Mouse (Mus musculus) layer of hippocampus, adult 8-10 months (tissue): ENCODE data around the gene Runx2. TPM values are rescaled to one million over a fixed set of nuclear protein-coding genes. Genes with fewer than 3 reads are reported as not detected.
A peak's percentile ranks its signal among the peaks of the same experiment; 100 is the strongest.

Experiments
- DNase-seq, 2 experiments: peaks; one replicate each; pipeline ENCODE4 v3.0.0; 2022; ENCODE audit warnings: low spot score in 2 of 2
- total RNA-seq, 4 experiments: library from RNA; stranded (reverse); gene quantifications; 2 replicates each; pipeline ENCODE4 v1.2.4; 2022

The Runx2 gene
- total RNA-seq, 4 experiments from 2014 or later: 13.2 to 17.8 (median 14.8) TPM

- peak in 1 of 2 experiments; percentile 38 for DNase-seq
These were observed 216.6 kb downstream of the Runx2 start for GRCm38 (mm10) chr17:44597918-44598504.

- DNase-seq: no peak
These were observed 221.9 kb downstream of the Runx2 start for GRCm38 (mm10) chr17:44592737-44593090.

- no peak for DNase-seq
These were observed 222.4 kb downstream of the Runx2 start for GRCm38 (mm10) chr17:44592067-44592736.

DNA sequence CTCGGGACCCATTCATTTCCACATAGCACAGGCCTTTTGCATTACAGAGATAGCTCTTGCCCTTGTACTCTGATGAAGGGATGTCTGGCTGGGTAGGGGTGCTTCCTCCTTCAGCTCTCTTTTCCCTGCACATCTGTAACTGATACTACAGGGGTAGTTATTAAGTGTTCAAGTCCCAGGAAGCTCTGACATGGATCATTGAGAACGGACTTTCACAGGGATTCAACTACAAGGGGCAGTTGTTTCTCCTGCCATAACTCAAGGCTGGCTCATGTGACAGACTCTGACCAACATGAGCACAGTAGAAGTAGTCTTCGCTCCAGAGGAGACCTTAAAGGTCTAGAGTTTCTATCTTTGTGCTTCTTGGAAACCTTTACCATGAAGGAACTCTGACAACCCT lies 226.1 kb downstream of the Runx2 start:
- DNase-seq: no peak

DNA sequence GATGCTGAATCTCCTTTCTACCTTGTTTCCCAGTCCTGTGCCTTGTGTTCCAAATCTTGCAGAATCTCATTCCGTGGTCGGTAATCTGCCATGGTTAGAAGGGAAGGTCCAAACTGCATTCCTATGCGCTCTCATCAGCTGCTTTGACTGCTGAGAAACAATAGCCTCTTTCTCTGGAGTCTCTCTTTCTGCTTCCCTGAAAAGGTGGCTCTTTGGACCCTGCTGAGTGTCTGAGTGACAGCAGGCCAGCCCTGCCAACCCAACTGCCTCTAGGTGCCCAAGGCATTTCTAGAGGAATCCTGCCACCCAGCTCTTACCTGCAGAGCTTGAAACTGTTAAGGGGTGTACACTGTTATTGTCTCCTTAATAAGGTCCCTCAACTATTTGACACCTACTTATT lies 226.6 kb downstream of the Runx2 start:
- no peak for DNase-seq

GRCm38 (mm10) chr17:44586196-44586595 lies 228.4 kb downstream of the Runx2 start:
- no peak for DNase-seq

- no peak for DNase-seq
These were observed 229.8 kb downstream of the Runx2 start for GRCm38 (mm10) chr17:44584781-44585180.

- DNase-seq: no peak
These were observed 236.8 kb downstream of the Runx2 start for GRCm38 (mm10) chr17:44577791-44578190.

DNA sequence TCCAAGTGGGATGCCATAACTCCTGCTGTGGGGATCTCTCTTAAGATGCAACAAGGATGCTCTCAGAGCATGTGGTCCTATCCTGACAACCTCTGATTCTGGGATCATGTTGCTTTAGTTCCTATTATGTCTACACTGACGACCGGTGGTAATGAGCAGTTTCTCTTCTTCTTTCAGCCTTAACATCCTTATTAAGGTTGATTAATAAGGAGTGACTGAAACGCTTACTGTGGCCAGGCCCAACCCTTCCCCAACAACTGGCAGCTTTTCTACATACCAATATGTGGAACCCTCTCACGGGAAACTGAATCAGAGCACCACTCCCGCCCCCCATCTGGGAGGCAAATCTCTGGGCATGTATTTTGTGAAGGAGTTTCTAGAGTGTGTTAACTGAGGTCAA lies 243.7 kb downstream of the Runx2 start:
- DNase-seq: no peak

GRCm38 (mm10) chr17:44569020-44569621 lies 245.5 kb downstream of the Runx2 start:
- DNase-seq: no peak

DNA sequence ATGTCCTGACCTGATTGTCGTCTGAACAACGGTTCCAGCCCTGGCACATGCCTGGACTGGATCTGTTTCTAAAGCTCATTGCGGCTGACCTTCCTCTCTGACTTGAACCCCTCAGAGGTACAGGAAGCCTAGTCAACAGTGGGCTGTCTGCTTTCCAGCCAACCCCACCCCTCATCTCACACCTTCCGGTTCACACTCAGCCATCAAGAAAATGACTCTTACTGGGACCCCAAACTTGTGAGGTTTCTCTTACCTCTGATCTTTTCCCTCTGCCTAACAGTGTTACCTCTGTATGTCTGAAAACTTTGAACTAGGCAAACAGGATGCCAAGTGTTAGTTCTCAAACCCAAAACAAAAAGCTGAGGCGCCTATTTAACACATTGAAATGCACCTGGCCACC lies 247.6 kb downstream of the Runx2 start:
- no peak for DNase-seq

GRCm38 (mm10) chr17:44565884-44566515 lies 248.6 kb downstream of the Runx2 start:
- no peak for DNase-seq

DNA sequence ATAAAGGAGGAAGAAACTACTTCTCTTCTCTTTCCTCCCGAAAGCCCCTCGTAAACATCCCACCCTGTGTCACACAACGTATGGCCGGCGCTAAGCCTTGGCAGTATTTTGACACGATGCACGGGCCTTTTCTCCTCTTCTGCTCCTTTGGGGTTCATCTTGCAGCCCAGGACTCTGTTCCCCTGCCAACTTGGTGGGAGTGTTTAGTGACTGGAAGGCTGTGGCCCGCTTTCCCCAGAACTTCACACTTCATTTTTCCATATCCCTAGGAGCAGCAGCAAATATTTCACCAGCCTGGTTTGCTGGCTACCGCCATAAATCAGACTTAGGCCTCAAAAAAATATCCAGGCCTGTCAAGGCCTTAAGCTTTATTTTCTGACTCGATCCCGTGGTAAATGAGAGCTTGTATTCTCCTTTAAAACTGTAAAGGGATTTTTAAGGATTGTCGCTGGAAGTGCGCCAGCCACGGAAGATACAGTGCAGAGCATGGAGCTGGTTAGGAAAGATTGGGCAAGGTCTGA lies 249.2 kb downstream of the Runx2 start:
- DNase-seq: no peak

DNA sequence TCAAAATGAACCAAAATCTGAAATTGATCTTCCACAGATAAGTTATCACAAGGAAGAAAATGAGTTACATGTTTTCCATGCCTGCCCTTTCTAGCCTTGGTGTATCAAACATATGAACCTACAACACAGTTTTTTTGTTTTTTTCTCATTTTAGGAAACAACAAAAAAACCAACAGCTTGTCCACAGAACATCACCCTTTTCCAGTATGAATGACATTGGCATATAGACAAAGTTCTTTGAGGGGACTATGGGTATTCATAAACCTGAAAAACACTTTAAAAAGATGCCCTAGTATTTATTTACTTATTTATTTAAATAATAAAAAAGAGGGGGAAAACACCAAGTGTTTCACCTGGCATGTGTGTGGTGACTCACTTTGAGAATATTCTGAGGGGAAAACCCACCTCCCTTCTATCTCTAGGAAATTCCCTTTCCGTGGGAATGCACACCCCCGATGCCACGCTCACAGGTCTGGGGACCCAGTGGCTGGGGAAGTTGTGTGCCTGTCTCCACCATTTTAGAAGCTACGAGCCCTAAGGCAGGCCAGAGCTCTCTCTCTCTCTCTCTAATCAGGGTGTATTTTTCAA lies 249.9 kb downstream of the Runx2 start:
- DNase-seq: no peak

DNA sequence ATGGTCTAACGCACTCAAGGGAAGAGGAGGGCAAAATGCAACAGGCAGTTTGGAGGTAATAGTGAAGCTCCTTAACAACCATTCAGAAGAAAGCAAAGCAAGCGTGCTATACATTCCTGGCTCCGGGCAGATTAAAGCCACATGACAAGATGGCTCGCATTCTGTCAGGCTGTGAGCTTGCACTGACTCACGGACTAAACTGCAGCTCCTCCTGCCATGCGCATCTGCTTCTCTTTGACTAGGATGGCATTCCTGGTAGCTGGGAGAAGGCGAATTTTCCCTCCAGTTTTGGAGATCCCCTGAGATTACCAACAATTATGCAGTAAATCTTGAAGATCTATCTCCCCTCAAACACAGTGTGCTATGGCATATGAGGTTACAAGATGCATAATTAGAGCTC lies 254.6 kb downstream of the Runx2 start:
- DNase-seq: peak in 1 of 2 experiments; percentile 14

DNA sequence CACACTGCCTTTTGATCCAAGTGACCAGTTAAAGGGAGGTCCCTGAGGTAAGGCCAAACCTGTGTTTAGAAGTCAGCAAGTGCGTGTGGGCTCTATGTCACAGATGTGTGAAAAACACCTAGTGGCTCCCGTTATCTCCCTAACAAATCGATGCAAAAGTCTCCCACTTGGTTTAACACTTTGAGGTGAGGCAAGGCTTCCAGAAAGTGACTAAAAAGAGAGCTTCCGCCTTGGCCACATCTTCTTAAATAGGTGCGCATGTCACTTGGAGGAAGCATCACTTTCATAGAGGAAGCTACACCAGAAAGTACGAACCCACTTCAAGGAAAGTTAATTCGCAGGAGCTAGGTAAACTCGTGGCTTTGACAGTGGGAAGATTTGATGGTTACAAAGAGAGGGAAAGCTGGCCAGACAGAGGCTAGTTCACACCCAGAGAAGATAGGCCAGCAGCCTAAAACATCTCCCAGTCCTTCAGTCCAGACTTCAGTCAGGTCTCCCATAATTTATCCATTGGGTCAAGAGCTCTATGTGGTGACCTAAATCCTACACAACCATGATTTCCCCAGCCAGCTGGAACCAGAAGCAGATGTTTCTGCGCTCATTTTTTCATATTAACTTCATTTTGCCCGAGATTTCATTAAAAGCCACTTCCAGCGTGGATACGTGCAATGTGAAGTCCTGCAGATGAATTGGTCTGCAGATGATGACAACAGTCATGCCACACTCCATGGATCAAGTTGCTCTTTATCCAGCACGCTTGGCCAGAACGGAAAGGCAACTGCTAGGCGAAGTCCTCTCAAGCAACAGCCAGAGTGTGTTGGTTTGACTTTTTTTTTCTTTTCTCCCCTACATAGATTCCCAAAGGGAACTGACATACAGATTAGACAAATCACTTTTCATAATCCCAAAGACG lies 257.1 kb downstream of the Runx2 start:
- no peak for DNase-seq

GRCm38 (mm10) chr17:44554941-44555340 lies 259.7 kb downstream of the Runx2 start:
- DNase-seq: no peak

GRCm38 (mm10) chr17:44549551-44549950 lies 265.0 kb downstream of the Runx2 start:
- DNase-seq: no peak

DNA sequence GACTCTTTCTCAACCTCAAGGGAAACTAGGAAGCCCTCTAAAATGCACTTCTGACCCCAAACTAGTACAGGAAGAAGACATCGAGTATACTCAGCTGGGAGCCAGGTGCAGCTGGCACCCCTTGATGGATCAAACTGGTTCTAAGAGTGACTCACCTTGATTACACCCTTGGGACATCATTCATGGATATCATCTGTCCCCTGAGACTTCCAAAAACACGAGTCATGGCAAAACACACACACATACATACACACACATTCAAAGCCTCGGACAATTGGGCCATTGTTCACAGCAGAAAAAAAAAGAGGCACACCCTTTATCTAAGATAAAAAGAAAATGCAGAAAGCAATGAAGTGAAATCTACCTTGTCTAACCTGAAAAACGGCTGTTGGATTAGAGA lies 266.7 kb downstream of the Runx2 start:
- no peak for DNase-seq

GRCm38 (mm10) chr17:44546801-44547200 lies 267.8 kb downstream of the Runx2 start:
- DNase-seq: no peak
